8 mouse cellular contexts compared by ENCODE assay signal in genomic region chr9:121810081-121810821, GRCm38 (mm10). TPM values are rescaled to one million over a fixed set of nuclear protein-coding genes. Genes with fewer than 3 reads are reported as not detected.
DNase-seq lines count a peak whose midpoint lies in the region; ATAC-seq lines count a peak whose summit lies in the region.

No protein-coding gene starts in this region.

- DNase-seq in adrenal gland, postnatal 14 days: peak; percentile 61
- DNase-seq in adrenal gland, adult 18-20 months (ENCODE audit: low spot score in 2 of 2): no peak
- peak; percentile 43 for DNase-seq in cerebellum, adult 8-10 months
- DNase-seq in hindbrain, embryonic 11.5 days (ENCODE audit: low spot score): peak; percentile 54
- no peak for DNase-seq in limb, embryonic 10.5 days (ENCODE audit: low spot score)
- peak; percentile 77 to 85 for DNase-seq in right cerebral cortex, postnatal 10 days (ENCODE audit: low spot score in 2 of 2)
- DNase-seq in urinary bladder, postnatal 25 days (ENCODE audit: low spot score): no peak
- DNase-seq in thymus, postnatal 10 days (ENCODE audit: low spot score in 2 of 2): no peak

- H3K9ac ChIP-seq in hindbrain, embryonic 11.5 days (ENCODE audit: low read depth, low read length): peak overlapping the region; percentile 44; the same call in 1 of the 2 replicates

- H3K27ac ChIP-seq in hindbrain, embryonic 11.5 days (ENCODE audit: low read depth, low read length): peak overlapping the region; percentile 51; the same call in 1 of the 2 replicates
- 0 out of 2 replicates have a peak overlapping the region, but pooled peaks have one; percentile 6 for H3K27ac ChIP-seq in limb, embryonic 10.5 days

- H3K27me3 ChIP-seq in hindbrain, embryonic 11.5 days (ENCODE audit: control insufficient read depth, insufficient read depth, low read length): no peaks in the 10 kb centered on the region
- H3K27me3 ChIP-seq in limb, embryonic 10.5 days (ENCODE audit: low read depth, poor library complexity, severe bottlenecking): no peaks in the 10 kb centered on the region

- no peak overlapping the region for H3K4me2 ChIP-seq in hindbrain, embryonic 11.5 days (replicated peaks; ENCODE audit: low read depth, low read length)

- H3K4me1 ChIP-seq in hindbrain, embryonic 11.5 days (replicated peaks; ENCODE audit: control insufficient read depth, insufficient read depth, low read length): peaks cover 12% of the 10 kb centered on the region
- peaks cover 7% of the 10 kb centered on the region; the same call in 1 of the 2 replicates for H3K4me1 ChIP-seq in limb, embryonic 10.5 days

- no peaks in the 10 kb centered on the region for H3K36me3 ChIP-seq in hindbrain, embryonic 11.5 days (ENCODE audit: control insufficient read depth, insufficient read depth, low read length)
- H3K36me3 ChIP-seq in limb, embryonic 10.5 days: no peaks in the 10 kb centered on the region

- H3K4me3 ChIP-seq in hindbrain, embryonic 11.5 days (ENCODE audit: low read depth, low read length): no peak overlapping the region
- no peak overlapping the region for H3K4me3 ChIP-seq in limb, embryonic 10.5 days

- peak; percentile 77 for ATAC-seq in hindbrain, embryonic 11.5 days (ENCODE audit: low FRiP score)

- H3K9me3 ChIP-seq in hindbrain, embryonic 11.5 days (ENCODE audit: control insufficient read depth, low read length): no peaks in the 10 kb centered on the region
- no peaks in the 10 kb centered on the region for H3K9me3 ChIP-seq in limb, embryonic 10.5 days (replicated peaks)

- 11% methylated on average over 15 of the region's 15 CpGs for WGBS in hindbrain, embryonic 11.5 days
- WGBS in limb, embryonic 10.5 days: 46% methylated on average over 15 of the region's 15 CpGs

RNA-seq across cellular contexts. Expression of gene Hhatl, which starts 17.9 kb away (rescaled TPM):
- not detected in 2 replicates for total RNA-seq in adrenal gland, postnatal 14 days (2021)
- total RNA-seq in adrenal gland, adult 18-20 months (2021): not detected
- not detected in 2 replicates for polyA plus RNA-seq in hindbrain, embryonic 11.5 days (2014; fragmentation: Nextera tagmentation; extraction: Ambion mirVana)
- polyA plus RNA-seq in limb, embryonic 10.5 days (2016; fragmentation: Nextera tagmentation; extraction: Ambion mirVana): not detected in 2 replicates

RNA-seq across cellular contexts. Expression of gene Ccdc13, which starts 29.0 kb away (rescaled TPM):
- 0.86 and 1.1 TPM in 2 replicates for total RNA-seq in adrenal gland, postnatal 14 days (2021)
- under 1 TPM; 0.70 to 0.93 TPM for total RNA-seq in adrenal gland, adult 18-20 months (2021)
- 2.4 and 4.0 TPM in 2 replicates for polyA plus RNA-seq in hindbrain, embryonic 11.5 days (2014; fragmentation: Nextera tagmentation; extraction: Ambion mirVana)
- polyA plus RNA-seq in limb, embryonic 10.5 days (2016; fragmentation: Nextera tagmentation; extraction: Ambion mirVana): 0.36 and 0.38 TPM in 2 replicates

RNA-seq across cellular contexts. Expression of gene Klhl40, which starts 32.8 kb away (rescaled TPM):
- not detected in 2 replicates for total RNA-seq in adrenal gland, postnatal 14 days (2021)
- under 1 TPM in 1 of 2 experiments, not detected in 1; 0.32 TPM for total RNA-seq in adrenal gland, adult 18-20 months (2021)
- 0.57 and 0.78 TPM in 2 replicates for polyA plus RNA-seq in hindbrain, embryonic 11.5 days (2014; fragmentation: Nextera tagmentation; extraction: Ambion mirVana)
- 0.10 and 0.71 TPM in 2 replicates for polyA plus RNA-seq in limb, embryonic 10.5 days (2016; fragmentation: Nextera tagmentation; extraction: Ambion mirVana)

RNA-seq across cellular contexts. Expression of gene Higd1a, which starts 47.9 kb away (rescaled TPM):
- 112 and 114 TPM in 2 replicates for total RNA-seq in adrenal gland, postnatal 14 days (2021)
- 100 to 1,000 TPM in 1 of 2 experiments, 10 to 100 TPM in 1; 89.4 to 116 TPM for total RNA-seq in adrenal gland, adult 18-20 months (2021)
- polyA plus RNA-seq in hindbrain, embryonic 11.5 days (2014; fragmentation: Nextera tagmentation; extraction: Ambion mirVana): 149 and 158 TPM in 2 replicates
- 174 and 201 TPM in 2 replicates for polyA plus RNA-seq in limb, embryonic 10.5 days (2016; fragmentation: Nextera tagmentation; extraction: Ambion mirVana)

RNA-seq across cellular contexts. Expression of gene Zfp651, which starts 51.1 kb away (rescaled TPM):
- total RNA-seq in adrenal gland, postnatal 14 days (2021): 30.1 and 36.8 TPM in 2 replicates
- 10 to 100 TPM; 22.8 to 32.5 TPM for total RNA-seq in adrenal gland, adult 18-20 months (2021)
- 6.0 and 7.2 TPM in 2 replicates for polyA plus RNA-seq in hindbrain, embryonic 11.5 days (2014; fragmentation: Nextera tagmentation; extraction: Ambion mirVana)
- polyA plus RNA-seq in limb, embryonic 10.5 days (2016; fragmentation: Nextera tagmentation; extraction: Ambion mirVana): 4.4 and 7.0 TPM in 2 replicates

Comparison
In these comparisons a context has a peak if more than half of its experiments do, and no peak if none do; other contexts are left out.
1. DNase-seq: peak in adrenal gland, postnatal 14 days (single experiment), cerebellum, adult 8-10 months (single experiment), hindbrain, embryonic 11.5 days (single experiment) and right cerebral cortex, postnatal 10 days (2 of 2); none in adrenal gland, adult 18-20 months (0 of 2), limb, embryonic 10.5 days (single experiment), urinary bladder, postnatal 25 days (single experiment) and thymus, postnatal 10 days (0 of 2).